Mouse (Mus musculus): Measurements from ENCODE around the gene Ndufv2. TPM values are rescaled to one million over a fixed set of nuclear protein-coding genes. Genes with fewer than 3 reads are reported as not detected.

The Ndufv2 gene
- 153 and 168 TPM in 2 replicates for polyA plus RNA-seq (2012; rRNA removed)

GRCm38 (mm10) chr17:66101380-66102330, at the start of gene Ndufv2:
Gene Ndufv2, minus strand, starts transcription at chr17:66101559.

GRCm38 (mm10) chr17:66123066-66123815, 21.9 kb upstream of the Ndufv2 start, which contains the start of gene Ddx11:
Gene Ddx11, plus strand, starts transcription at chr17:66123520.

GRCm38 (mm10) chr17:66111402-66111959, 10.1 kb upstream of the Ndufv2 start, which contains the start of gene Washc1:
Gene Washc1, plus strand, starts transcription at chr17:66111545.

GRCm38 (mm10) chr17:66076934-66077333, 24.4 kb downstream of the Ndufv2 start, which contains the start of gene Ankrd12:
Gene Ankrd12, minus strand, starts transcription at chr17:66077089.

Other genes starting within 250 kb of the Ndufv2 start
- gene Ralbp1, start 215.8 kb downstream of the Ndufv2 start, polyA plus RNA-seq (2012; rRNA removed): 33.3 and 33.6 TPM in 2 replicates
- 36.9 and 38.0 TPM in 2 replicates for gene Twsg1, start 150.3 kb downstream of the Ndufv2 start, polyA plus RNA-seq (2012; rRNA removed)
- gene Ankrd12, start 24.5 kb downstream of the Ndufv2 start, polyA plus RNA-seq (2012; rRNA removed): 24.7 and 27.7 TPM in 2 replicates
- gene Washc1, start 10.0 kb upstream of the Ndufv2 start, polyA plus RNA-seq (2012; rRNA removed): 54.3 and 55.8 TPM in 2 replicates
- 6.4 and 7.9 TPM in 2 replicates for gene Ddx11, start 22.0 kb upstream of the Ndufv2 start, polyA plus RNA-seq (2012; rRNA removed)

All from central nervous system, embryonic 18 days (tissue).